In genomic region chr10:38908277-38908676, GRCm38 (mm10) we compare ENCODE assay signal across 8 mouse cellular contexts. TPM values are rescaled to one million over a fixed set of nuclear protein-coding genes. Genes with fewer than 3 reads are reported as not detected.
A peak's percentile ranks its signal among the peaks of the same experiment; 100 is the strongest.
DNase-seq lines count a peak whose midpoint lies in the region; ATAC-seq and TF ChIP-seq lines count a peak whose summit lies in the region.

No protein-coding gene starts in this region.

- peak overlapping the region; percentile 96 for H3K27ac ChIP-seq in embryonic fibroblast, embryonic 13.5 days (ENCODE audit: insufficient read depth, low read length)
- H3K27ac ChIP-seq in heart, embryonic 15.5 days, result peak overlapping the region; percentile 88
- H3K27ac ChIP-seq in liver, embryonic 16.5 days (ENCODE audit: low read length), result no peak overlapping the region

- peak overlapping the region; percentile 45 for H3K4me2 ChIP-seq in heart, embryonic 15.5 days
- no peak overlapping the region for H3K4me2 ChIP-seq in liver, embryonic 16.5 days (ENCODE audit: low read depth, low read length)

- TF ChIP-seq CTCF in embryonic fibroblast, embryonic 13.5 days (IDR thresholded peaks at IDR 0.05; ENCODE audit: borderline replicate concordance, insufficient read depth, low read length), result no peak

- H3K4me1 ChIP-seq in embryonic fibroblast, embryonic 13.5 days (ENCODE audit: control insufficient read depth, insufficient read depth, low read length), result peaks cover 5% of the 10 kb centered on the region
- H3K4me1 ChIP-seq in heart, embryonic 15.5 days (replicated peaks), result peaks cover 16% of the 10 kb centered on the region
- no peaks in the 10 kb centered on the region for H3K4me1 ChIP-seq in liver, embryonic 16.5 days (ENCODE audit: control insufficient read depth, low read depth, low read length)

- WGBS in heart, embryonic 15.5 days, result 14% methylated on average over 9 of the region's 9 CpGs
- 48% methylated on average over 9 of the region's 9 CpGs for WGBS in liver, embryonic 16.5 days (ENCODE audit: insufficient replicate concordance)

- H3K36me3 ChIP-seq in heart, embryonic 15.5 days, result no peaks in the 10 kb centered on the region
- H3K36me3 ChIP-seq in liver, embryonic 16.5 days (ENCODE audit: control insufficient read depth, insufficient read depth), result no peaks in the 10 kb centered on the region

- H3K9me3 ChIP-seq in heart, embryonic 15.5 days (replicated peaks), result no peaks in the 10 kb centered on the region
- H3K9me3 ChIP-seq in liver, embryonic 16.5 days (replicated peaks; ENCODE audit: control insufficient read depth, low read length), result no peaks in the 10 kb centered on the region

- peak; percentile 25 for DNase-seq in embryo, embryonic 11 days
- DNase-seq in embryo, embryonic 10 days (ENCODE audit: low spot score), result no peak
- peak; percentile 43 to 53 for DNase-seq in kidney, postnatal 36 days
- DNase-seq in right cerebral cortex, postnatal 25 days, result peak; percentile 85
- DNase-seq in thymus, postnatal 36 days, result no peak

- no peak overlapping the region for H3K4me3 ChIP-seq in embryonic fibroblast, embryonic 13.5 days (ENCODE audit: insufficient read depth, low read length)
- no peak overlapping the region for H3K4me3 ChIP-seq in heart, embryonic 15.5 days
- no peak overlapping the region for H3K4me3 ChIP-seq in liver, embryonic 16.5 days (ENCODE audit: low read depth, low read length)

- peak; percentile 94 for ATAC-seq in heart, embryonic 15.5 days (replicated peaks; ENCODE audit: insufficient number of reproducible peaks, insufficient read depth, low FRiP score, low read depth)
- peak; percentile 39; the same call in 1 of the 2 replicates for ATAC-seq in liver, embryonic 16.5 days (ENCODE audit: low read depth)

- H3K9ac ChIP-seq in heart, embryonic 15.5 days, result no peak overlapping the region
- no peak overlapping the region for H3K9ac ChIP-seq in liver, embryonic 16.5 days (ENCODE audit: low read depth, low read length)

- no peak for TF ChIP-seq POLR2A in embryonic fibroblast, embryonic 13.5 days (IDR thresholded peaks at IDR 0.05; ENCODE audit: low read depth, low read length)

- no peaks in the 10 kb centered on the region for H3K27me3 ChIP-seq in heart, embryonic 15.5 days
- H3K27me3 ChIP-seq in liver, embryonic 16.5 days (ENCODE audit: control insufficient read depth, insufficient read depth, low read depth, low read length), result no peaks in the 10 kb centered on the region

RNA-seq across cellular contexts. Expression of gene Lama4, which starts 57.0 kb away (rescaled TPM):
- 88.0 and 177 TPM in 2 replicates for polyA plus RNA-seq in embryonic fibroblast, embryonic 13.5 days (2011; ENCODE audit: insufficient read length, low read depth, missing spikeins)
- 111 and 117 TPM in 2 replicates for polyA plus RNA-seq in heart, embryonic 15.5 days (2015; fragmentation: Nextera tagmentation; extraction: Ambion mirVana)
- polyA plus RNA-seq in liver, embryonic 16.5 days (2015; fragmentation: Nextera tagmentation; extraction: Ambion mirVana), result 1.5 and 2.1 TPM in 2 replicates

Comparison
In these comparisons a context has a peak if more than half of its experiments do, and no peak if none do; other contexts are left out.
1. DNase-seq: peak in embryo, embryonic 11 days (single experiment), kidney, postnatal 36 days (2 of 2) and right cerebral cortex, postnatal 25 days (single experiment); none in embryo, embryonic 10 days (single experiment) and thymus, postnatal 36 days (0 of 2).
2. RNA of gene Lama4, which starts 57.0 kb away (polyA plus RNA-seq): 88.0 to 177 TPM in embryonic fibroblast, embryonic 13.5 days and 111 to 117 TPM in heart, embryonic 15.5 days; 1.5 to 2.1 TPM in liver, embryonic 16.5 days; every median in the first group is over 10 times any median in the second.